Mouse (Mus musculus): ENCODE results near the gene Coil.

Gene Coil

GRCm38 (mm10) chr11:89034592-89034991, 64.5 kb downstream of the Coil start:
- CTCF ChIA-PET, result interaction anchor here (1.2 kb wide), 1 partner anchor 41 kb away, joined by 3 read pairs; no protein-coding TSS in a partner anchor

- CTCF ChIA-PET, result no interaction called here
Measured at GRCm38 (mm10) chr11:89035552-89035951, 65.5 kb downstream of the Coil start.

- CTCF ChIA-PET, result interaction anchor here (0.9 to 1.4 kb wide), 2 partner anchors 42 to 53 kb away, joined by 3 to 6 read pairs; no protein-coding TSS in a partner anchor
Measured at GRCm38 (mm10) chr11:89038496-89038895, 68.4 kb downstream of the Coil start.

- CTCF ChIA-PET, result interaction anchor here (0.9 to 1.4 kb wide), 3 partner anchors 43 to 55 kb away, joined by 3 to 6 read pairs (median 6); no protein-coding TSS in a partner anchor
Measured at GRCm38 (mm10) chr11:89039325-89039724, 69.3 kb downstream of the Coil start.

GRCm38 (mm10) chr11:89041073-89041472, 71.0 kb downstream of the Coil start:
- CTCF ChIA-PET, result interaction anchor here (0.6 to 1.3 kb wide), 2 partner anchors 44 to 73 kb away, joined by 4 to 5 read pairs; no protein-coding TSS in a partner anchor

Measured in spleen, embryonic (tissue).